Mouse (Mus musculus) frontal cortex, postnatal 14 days (tissue): ENCODE measurements at regions not wholly inside any gene's neighbourhood (a gene's known extent, or its start where the extent isn't known, plus 50 kb on each side); places are given as distances from the start of the nearest gene placed in this dataset.

Experiments
- DNase-seq, 2 experiments: peaks; one replicate each; pipeline ENCODE4 v3.0.0; 2022; ENCODE audit warnings: low spot score in 2 of 2

GRCm38 (mm10) chr1:98192671-98193070 is 97.2 kb upstream of the Pam start:
- no peak for DNase-seq

GRCm38 (mm10) chr1:98192044-98192484 is 96.6 kb upstream of the Pam start:
- peak; percentile 30 to 64 for DNase-seq

- no peak for DNase-seq
Observed at GRCm38 (mm10) chr1:98191331-98191730, 95.9 kb upstream of the Pam start.

GRCm38 (mm10) chr1:98190741-98191140 is 95.3 kb upstream of the Pam start:
- DNase-seq, result no peak

DNA sequence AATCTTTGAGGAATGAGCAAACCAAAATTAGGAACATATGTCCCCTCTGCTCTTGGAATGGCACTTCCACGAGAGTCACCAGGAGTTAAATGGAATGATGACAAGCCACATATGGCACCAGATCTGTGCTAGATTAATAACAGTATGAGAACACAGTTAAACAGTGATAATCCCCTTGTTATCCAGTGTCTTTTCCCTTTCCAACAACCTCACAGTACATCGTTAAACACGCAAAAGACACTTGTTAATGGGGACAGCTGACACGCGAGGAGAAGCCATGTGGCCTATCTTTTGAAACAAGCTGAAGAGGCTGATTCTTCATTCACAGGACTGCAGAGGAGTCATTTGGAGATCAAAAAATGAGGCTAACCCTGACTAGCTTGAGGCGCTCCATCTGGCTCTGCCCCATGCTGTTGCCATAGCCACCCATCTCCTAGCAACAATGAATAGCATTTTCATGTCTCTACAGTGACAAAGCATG is 94.6 kb upstream of the Pam start:
- peak; percentile 38 to 59 for DNase-seq

GRCm38 (mm10) chr1:98180372-98180771 is 84.9 kb upstream of the Pam start:
- no peak for DNase-seq

GRCm38 (mm10) chr1:98179030-98179429 is 83.6 kb upstream of the Pam start:
- DNase-seq, result no peak

DNA sequence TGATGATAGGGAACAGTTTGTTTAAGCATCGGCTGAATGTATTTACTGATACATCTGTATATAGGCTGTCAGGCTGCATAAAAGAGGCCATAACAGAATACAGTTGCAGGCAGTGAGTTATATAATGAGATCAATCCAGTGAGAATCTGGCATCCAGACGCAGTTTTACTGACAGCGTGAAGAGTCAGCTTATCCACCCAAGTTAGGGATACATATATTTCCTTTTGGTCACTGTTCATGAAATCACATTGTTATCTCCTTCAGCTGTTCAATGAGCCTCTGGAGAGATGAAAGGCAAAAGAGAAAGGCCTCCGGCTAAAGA is 79.3 kb upstream of the Pam start:
- no peak for DNase-seq

- DNase-seq, result no peak
Observed at GRCm38 (mm10) chr1:98173907-98174810, 78.7 kb upstream of the Pam start.

DNA sequence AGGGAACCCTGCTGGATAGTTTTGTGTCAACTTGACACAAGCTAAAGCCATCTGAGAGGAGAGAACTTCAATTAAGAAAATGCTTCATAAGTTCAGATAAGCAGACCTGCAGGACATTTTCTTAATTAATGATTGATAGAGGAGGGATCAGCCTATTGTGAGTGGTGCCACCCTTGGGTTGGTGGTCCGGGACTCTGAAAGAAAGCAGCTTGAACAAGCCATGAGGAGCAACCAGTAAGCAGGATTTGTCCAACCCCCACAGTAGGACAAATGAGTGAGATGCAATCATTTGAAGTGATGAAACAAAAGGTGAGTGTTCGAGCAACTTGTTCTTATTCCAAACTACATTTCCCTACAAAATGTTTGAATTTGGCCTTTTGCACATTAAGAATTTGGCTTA is 78.0 kb upstream of the Pam start:
- no peak for DNase-seq

DNA sequence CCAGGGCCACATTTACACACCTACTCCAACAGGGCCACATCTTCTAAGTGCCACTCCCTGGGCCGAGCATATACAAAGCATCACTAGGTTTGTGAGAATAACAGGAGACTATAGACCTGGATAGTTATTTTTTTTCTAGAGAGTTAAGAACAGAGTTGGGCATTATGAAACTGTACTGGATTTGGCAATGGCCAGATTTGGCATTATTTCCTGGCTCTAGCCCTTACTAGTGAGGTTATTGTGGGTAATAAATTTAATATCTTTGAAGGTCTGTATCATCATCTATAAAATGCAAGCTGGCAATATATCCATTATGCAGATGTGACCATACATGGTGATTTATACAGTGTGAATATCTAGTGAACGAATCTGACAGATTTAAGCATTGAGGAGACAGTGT is 75.8 kb upstream of the Pam start:
- no peak for DNase-seq

DNA sequence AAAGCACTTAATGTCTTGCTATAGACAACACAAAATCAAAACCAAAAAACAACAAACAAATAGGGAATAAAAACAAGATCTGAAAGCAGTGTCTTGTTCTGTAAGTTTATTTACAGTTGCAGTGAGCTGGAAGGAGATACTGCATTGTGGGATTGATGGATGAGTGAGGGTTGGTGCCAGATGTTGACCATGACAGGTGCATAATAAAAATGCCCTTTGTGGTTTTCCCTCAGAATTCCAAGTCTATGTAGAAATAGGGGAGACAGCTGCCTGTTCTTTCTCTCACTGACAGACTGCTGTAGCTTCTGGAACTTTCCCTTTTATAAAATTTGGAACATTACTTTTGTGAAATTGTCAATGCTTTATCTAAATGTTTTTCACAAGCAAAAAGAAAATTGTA is 73.9 kb upstream of the Pam start:
- DNase-seq, result no peak

- no peak for DNase-seq
Observed at GRCm38 (mm10) chr1:98167800-98168199, 72.4 kb upstream of the Pam start.

GRCm38 (mm10) chr1:98162639-98162927 is 67.1 kb upstream of the Pam start:
- DNase-seq, result no peak

DNA sequence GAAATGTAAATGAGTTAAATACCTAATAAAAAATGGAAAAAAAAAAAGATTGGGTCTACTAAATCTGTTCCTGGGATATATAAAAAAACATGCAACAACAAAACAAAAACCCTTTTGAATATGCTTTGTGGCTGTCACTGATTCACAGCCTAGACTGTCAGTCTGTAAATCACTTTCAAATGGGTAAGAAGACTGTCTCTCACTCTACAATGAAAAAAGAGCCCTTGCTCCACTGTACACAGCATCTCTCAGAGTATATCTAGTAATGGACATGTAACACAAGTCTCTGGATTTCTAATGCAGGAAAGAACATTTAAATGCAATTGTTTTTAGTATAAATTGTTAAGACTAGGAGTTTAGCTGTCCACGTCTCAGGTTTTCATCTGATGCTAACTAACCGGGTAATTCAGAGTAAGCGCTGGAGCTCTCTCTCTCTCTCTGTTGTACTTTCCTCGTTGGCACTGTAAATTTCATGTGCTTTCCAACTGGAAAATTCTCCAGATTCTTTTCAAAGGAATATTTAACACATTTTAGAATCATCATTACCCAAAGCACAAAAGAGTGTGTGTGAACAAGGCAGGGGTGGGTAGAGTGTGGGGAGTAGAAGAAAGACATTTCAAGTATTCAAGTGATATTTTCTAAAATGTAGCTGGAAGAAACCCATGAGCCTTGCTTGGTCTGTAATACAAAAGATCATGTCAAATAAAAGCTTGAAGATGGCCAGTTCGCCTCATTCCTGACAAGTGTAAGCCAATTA is 66.6 kb upstream of the Pam start:
- DNase-seq, result no peak

DNA sequence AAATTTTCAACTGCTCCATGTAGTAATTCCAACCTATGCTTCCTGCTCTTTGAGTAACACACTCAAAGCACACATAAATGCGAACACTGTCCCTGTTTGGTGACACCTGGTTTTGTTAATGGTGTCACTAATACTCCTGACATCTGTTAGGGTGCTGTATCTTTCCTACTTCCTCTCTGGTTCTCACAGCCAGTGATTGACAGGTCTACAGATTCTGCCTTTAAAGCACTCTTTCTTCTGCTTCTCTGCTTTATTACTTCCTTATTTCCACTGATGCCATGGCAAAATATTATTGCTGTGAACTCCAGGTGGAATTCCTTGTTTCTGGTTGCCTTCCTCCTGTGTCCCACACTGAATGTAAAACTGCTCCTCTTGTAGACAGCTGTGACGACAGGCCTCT is 63.5 kb upstream of the Pam start:
- DNase-seq, result no peak

GRCm38 (mm10) chr1:98147361-98147760 is 51.9 kb upstream of the Pam start:
- no peak for DNase-seq
